Mouse (Mus musculus) hindbrain, embryonic 13.5 days (tissue): ENCODE results near the gene Gria1. TPM values are rescaled to one million over a fixed set of nuclear protein-coding genes. Genes with fewer than 3 reads are reported as not detected.
A peak's percentile ranks its signal among the peaks of the same experiment; 100 is the strongest.

Experiments used
- ATAC-seq: fragments of 200-750 bp; cut with Nextera tagmentation; 2 replicates; pipeline ENCODE4 v1.8.0; 2017; ENCODE audit warnings: moderate TSS enrichment; ENCODE audit not compliant: low FRiP score
- H3K27ac ChIP-seq: fragments of 300-500 bp; sonication (generic); 2 replicates; pipeline ENCODE4 v1.5.1; 2015; ENCODE audit warnings: inconsistent platforms, mild to moderate bottlenecking, moderate library complexity
- H3K27me3 ChIP-seq: fragments of 300-500 bp; sonication (generic); 2 replicates; pipeline ENCODE4 v1.6.1; 2015; ENCODE audit warnings: mild to moderate bottlenecking, inconsistent platforms
- H3K36me3 ChIP-seq: fragments of 300-500 bp; sonication (generic); 2 replicates; pipeline ENCODE4 v1.6.1; 2015; ENCODE audit warnings: mild to moderate bottlenecking, inconsistent platforms
- H3K4me1 ChIP-seq: fragments of 300-500 bp; sonication (generic); replicated peaks from 2 replicates; pipeline ENCODE4 v1.6.1; 2015; ENCODE audit warnings: inconsistent platforms
- H3K4me2 ChIP-seq: fragments of 300-500 bp; sonication (generic); 2 replicates; pipeline ENCODE4 v1.6.1; 2015; ENCODE audit warnings: inconsistent platforms, mild to moderate bottlenecking, moderate library complexity
- H3K4me3 ChIP-seq: fragments of 300-500 bp; sonication (generic); 2 replicates; pipeline ENCODE4 v1.5.1; 2015; ENCODE audit warnings: mild to moderate bottlenecking, inconsistent platforms
- H3K9ac ChIP-seq: fragments of 300-500 bp; sonication (generic); 2 replicates; pipeline ENCODE4 v1.6.1; 2015; ENCODE audit warnings: mild to moderate bottlenecking, inconsistent platforms
- H3K9me3 ChIP-seq: fragments of 300-500 bp; sonication (generic); 2 replicates; pipeline ENCODE4 v1.6.1; 2016; ENCODE audit warnings: inconsistent platforms
- WGBS: fragments of 180-500 bp; shearing (Covaris S2); methylation state at CpG from one replicate; pipeline ENCODE4 v1.1.7; 2015; 5-methylcytosine and 5-hydroxymethylcytosine counted together
- polyA plus RNA-seq: library from polyadenylated mRNA; unstranded; fragments of >200 nt; fragmentation: Nextera tagmentation; extraction: Ambion mirVana; gene quantifications from 2 replicates; pipeline ENCODE4 v1.2.1, GENCODE M21; 2015

The Gria1 gene
- polyA plus RNA-seq, 1 experiment from 2014 or later = 29.4 TPM

DNA sequence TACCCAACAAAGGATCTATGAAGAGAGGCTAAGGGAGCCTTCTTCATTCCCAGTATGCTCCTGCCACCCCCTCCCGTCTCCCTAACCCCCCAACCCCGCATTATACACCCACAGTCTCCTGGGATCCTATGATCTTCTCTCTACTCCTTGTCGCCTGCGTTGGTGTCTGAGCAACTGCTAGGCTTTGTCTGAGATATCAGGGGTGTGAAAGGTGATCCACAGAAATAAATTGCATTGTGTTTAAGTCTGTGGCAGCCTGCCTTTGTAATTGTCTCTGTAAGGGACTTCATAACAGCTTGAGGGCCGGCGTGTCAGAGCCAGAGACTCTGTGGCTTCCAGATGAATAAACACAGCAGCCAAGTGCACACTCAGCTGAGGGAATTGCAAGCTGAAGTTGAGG, 61.0 kb downstream of the Gria1 start:
- Histone ChIP-seq H3K4me2 (no peak overlapping the region), H3K27ac (peak overlapping the region; percentile 50; the same call in 1 of the 2 replicates), H3K4me3 (no peak overlapping the region), H3K4me1 (peaks cover 17% of the 10 kb centered on the region), H3K9ac (no peak overlapping the region), H3K27me3 (no peaks in the 10 kb centered on the region), H3K36me3 (no peaks in the 10 kb centered on the region), H3K9me3 (no peaks in the 10 kb centered on the region)
- 44% methylated on average over 6 of the region's 6 CpGs for WGBS
- ATAC-seq = no peak

DNA sequence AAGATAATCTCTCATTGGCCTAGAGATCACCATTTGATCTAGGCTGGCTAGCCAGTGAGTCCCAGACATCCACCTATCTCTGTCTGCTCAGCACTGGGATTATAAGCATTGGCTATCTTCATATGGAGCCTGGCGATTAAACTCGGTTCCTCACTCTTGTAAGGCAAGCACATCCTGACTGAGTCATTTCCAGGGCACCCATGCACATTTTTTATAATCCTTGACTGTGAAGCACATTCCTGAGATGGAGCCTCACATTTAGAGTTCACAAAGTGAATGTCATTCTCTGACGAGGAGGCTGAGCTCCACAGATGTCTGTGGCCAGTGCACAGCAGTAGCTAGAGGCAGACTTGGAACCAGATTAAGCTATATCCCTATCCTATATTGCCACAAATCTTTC, 68.2 kb downstream of the Gria1 start:
- Histone ChIP-seq H3K36me3 (no peaks in the 10 kb centered on the region), H3K4me1 (no peaks in the 10 kb centered on the region), H3K9ac (no peak overlapping the region), H3K27me3 (no peaks in the 10 kb centered on the region), H3K4me3 (no peak overlapping the region), H3K4me2 (no peak overlapping the region), H3K27ac (no peak overlapping the region), H3K9me3 (no peaks in the 10 kb centered on the region)
- ATAC-seq = no peak
- WGBS = 83% methylated on average over 3 of the region's 3 CpGs

DNA sequence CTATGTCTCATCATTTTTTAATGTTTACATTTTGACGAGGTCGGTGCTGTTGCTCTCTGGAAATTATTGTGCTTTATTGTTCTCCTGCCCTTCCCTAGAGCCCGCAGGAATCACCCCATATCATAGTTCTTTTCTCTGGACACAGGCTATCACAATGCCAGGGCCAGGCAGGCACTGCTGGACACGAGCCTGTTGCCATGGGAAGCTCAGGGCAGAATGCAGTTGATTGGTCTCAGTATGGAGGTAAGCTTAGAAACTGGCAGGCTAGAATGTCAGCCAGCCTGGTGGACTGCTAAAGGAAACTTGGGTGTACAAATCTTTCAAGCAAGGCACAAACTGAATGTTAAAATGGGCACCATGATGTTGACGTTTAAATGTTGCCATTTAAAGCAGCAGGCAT, 78.3 kb downstream of the Gria1 start:
- 40% methylated on average over 5 of the region's 5 CpGs for WGBS
- ATAC-seq = peak; percentile 54
- no peak overlapping the region for H3K9ac ChIP-seq
- 0 out of 2 replicates have a peak, but pooled peaks cover 5% of the 10 kb centered on the region for H3K9me3 ChIP-seq
- no peaks in the 10 kb centered on the region for H3K4me1 ChIP-seq
- no peak overlapping the region for H3K27ac ChIP-seq
- no peak overlapping the region for H3K4me2 ChIP-seq
- H3K4me3 ChIP-seq = no peak overlapping the region
- no peaks in the 10 kb centered on the region for H3K27me3 ChIP-seq
- no peaks in the 10 kb centered on the region for H3K36me3 ChIP-seq

DNA sequence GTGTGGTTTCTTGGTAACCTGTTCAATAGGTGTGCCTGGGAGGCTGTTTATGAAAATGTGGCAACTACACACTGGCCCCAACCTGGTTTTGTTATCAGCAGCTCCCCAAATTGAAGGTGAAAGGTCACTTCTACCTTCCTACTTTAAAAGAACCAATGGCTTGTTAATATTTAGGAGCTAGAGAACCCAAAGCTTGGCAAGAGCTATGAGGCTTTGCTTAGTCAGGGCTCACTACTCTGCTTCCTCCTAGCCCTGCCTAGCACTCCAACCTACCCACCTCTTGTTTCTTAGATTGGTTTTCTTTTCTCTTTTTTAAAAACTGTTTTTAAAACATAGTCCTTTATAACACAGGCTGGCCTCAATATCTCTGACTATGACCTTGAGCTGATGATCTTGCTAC, 79.5 kb downstream of the Gria1 start:
- Histone ChIP-seq H3K27ac (no peak overlapping the region), H3K9ac (no peak overlapping the region), H3K4me2 (no peak overlapping the region), H3K9me3 (0 out of 2 replicates have a peak, but pooled peaks cover 5% of the 10 kb centered on the region), H3K4me1 (no peaks in the 10 kb centered on the region), H3K27me3 (no peaks in the 10 kb centered on the region), H3K36me3 (no peaks in the 10 kb centered on the region), H3K4me3 (no peak overlapping the region)
- no peak for ATAC-seq

DNA sequence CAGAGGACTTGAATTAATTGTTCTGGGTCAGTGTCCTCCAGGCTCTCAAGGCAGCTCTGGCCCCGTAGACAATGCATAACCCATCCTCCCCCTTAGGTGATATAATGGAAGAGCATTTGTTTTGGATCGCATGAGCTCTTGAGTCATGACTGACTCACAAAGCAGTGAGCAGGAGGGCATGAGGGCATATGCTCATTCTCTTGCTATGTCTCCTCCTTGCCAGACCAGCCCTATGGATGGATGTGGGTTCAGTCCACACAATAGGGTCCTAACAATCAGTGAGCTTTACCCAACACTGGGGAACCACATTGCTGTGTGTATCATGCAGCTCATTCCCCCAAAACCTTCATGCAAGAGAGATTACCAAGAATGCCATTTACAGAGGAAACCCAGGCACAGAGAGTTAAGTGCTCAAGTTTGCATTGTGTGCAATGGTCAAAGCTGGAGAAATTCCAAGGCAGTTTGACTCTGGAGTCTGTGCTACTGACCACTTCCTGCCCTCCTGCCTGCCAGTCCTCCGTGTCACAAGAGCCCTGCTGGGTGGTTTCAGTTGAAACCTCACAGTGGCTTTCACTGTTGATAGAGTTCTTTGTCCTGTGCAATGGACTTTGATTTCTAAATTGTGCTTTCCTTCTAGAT, 80.2 kb downstream of the Gria1 start:
- H3K36me3 ChIP-seq = no peaks in the 10 kb centered on the region
- 55% methylated on average over 3 of the region's 3 CpGs for WGBS
- no peaks in the 10 kb centered on the region for H3K4me1 ChIP-seq
- 0 out of 2 replicates have a peak, but pooled peaks cover 5% of the 10 kb centered on the region for H3K9me3 ChIP-seq
- H3K4me2 ChIP-seq = no peak overlapping the region
- H3K27ac ChIP-seq = no peak overlapping the region
- H3K4me3 ChIP-seq = no peak overlapping the region
- no peak for ATAC-seq
- H3K9ac ChIP-seq = no peak overlapping the region
- no peaks in the 10 kb centered on the region for H3K27me3 ChIP-seq

DNA sequence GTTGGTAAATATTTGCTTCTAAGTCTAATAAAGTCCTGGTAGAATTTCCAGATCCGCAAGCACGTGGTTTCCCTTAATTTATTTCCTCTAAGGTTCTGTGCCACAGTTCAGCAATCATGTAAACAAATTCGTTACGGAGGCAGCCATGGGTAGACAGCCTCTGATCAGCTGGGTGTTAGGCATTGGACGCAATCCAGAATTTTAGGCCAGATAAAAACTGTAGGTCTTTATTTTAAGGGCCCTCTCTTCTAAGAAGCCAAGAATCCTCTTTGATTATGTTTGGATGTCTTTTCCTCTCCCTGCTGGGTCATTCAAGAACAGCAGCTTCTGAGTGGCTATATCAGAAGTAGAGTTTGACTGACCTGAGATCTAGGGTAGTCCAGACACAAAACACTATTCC, 89.3 kb downstream of the Gria1 start:
- Histone ChIP-seq H3K4me3 (no peak overlapping the region), H3K4me1 (no peaks in the 10 kb centered on the region), H3K27ac (no peak overlapping the region), H3K9me3 (no peaks in the 10 kb centered on the region), H3K4me2 (no peak overlapping the region), H3K36me3 (no peaks in the 10 kb centered on the region), H3K27me3 (no peaks in the 10 kb centered on the region), H3K9ac (no peak overlapping the region)
- ATAC-seq = no peak
- WGBS = 63% methylated on average over 5 of the region's 5 CpGs

DNA sequence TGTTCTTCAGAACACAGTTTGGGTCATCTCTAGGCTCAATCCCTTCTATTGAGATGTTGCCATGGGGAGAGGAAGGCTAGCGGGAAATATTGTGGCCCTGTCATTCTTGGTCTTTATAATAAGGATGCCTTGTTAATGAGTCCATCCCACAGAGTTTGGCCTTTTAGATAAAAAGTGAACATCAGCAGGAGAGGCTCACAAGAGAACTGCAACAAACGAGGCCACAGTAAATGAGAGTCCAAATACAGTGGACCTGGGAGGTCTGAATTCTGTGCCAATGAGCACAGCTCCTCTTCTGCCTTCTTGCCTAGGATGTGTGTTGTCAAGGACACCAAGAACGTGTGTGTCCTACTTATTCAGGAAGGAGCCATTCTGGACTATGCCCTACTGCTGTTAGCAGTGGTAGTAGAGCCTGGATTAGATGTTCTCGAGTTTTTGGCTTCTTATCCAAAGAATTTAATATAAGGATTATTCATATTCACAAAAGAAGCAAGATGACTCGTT, 92.6 kb downstream of the Gria1 start:
- Histone ChIP-seq H3K4me3 (no peak overlapping the region), H3K4me2 (no peak overlapping the region), H3K9ac (no peak overlapping the region), H3K27ac (no peak overlapping the region), H3K4me1 (no peaks in the 10 kb centered on the region), H3K27me3 (no peaks in the 10 kb centered on the region), H3K36me3 (no peaks in the 10 kb centered on the region), H3K9me3 (no peaks in the 10 kb centered on the region)
- ATAC-seq = no peak
- 71% methylated on average over 5 of the region's 5 CpGs for WGBS

DNA sequence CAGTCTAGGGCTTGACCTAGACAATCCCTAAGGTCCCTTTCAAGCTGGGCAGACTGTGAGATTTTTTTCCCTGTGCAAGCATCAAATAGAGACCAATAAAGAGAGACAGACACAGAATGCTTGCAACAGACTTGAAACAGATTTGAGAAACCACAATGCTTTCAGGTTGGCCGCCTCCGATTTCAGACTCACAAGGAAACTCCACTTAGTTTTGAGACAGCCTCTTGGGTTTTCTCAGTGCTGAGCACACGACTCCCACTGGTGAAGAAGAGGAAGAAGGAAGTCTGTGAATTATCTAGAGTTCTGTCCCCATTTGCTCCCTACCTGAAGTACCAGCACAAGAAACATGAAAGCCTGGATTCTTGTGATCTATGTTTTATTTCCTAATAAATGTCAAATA, 94.5 kb downstream of the Gria1 start:
- no peaks in the 10 kb centered on the region for H3K27me3 ChIP-seq
- H3K9ac ChIP-seq = no peak overlapping the region
- WGBS = 79% methylated on average over 3 of the region's 3 CpGs
- no peaks in the 10 kb centered on the region for H3K4me1 ChIP-seq
- H3K27ac ChIP-seq = no peak overlapping the region
- H3K9me3 ChIP-seq = no peaks in the 10 kb centered on the region
- no peak overlapping the region for H3K4me2 ChIP-seq
- H3K4me3 ChIP-seq = no peak overlapping the region
- no peak for ATAC-seq
- H3K36me3 ChIP-seq = no peaks in the 10 kb centered on the region

- Histone ChIP-seq H3K9ac (no peak overlapping the region), H3K4me1 (peaks cover 7% of the 10 kb centered on the region; the same call in 1 of the 2 replicates), H3K4me2 (no peak overlapping the region), H3K36me3 (no peaks in the 10 kb centered on the region), H3K4me3 (no peak overlapping the region), H3K9me3 (no peaks in the 10 kb centered on the region), H3K27me3 (no peaks in the 10 kb centered on the region), H3K27ac (no peak overlapping the region)
- ATAC-seq = no peak
- WGBS = 62% methylated on average over 8 of the region's 8 CpGs
Measured at GRCm38 (mm10) chr11:57112386-57112785, 101.2 kb downstream of the Gria1 start.

- H3K4me3 ChIP-seq = no peak overlapping the region
- no peaks in the 10 kb centered on the region for H3K9me3 ChIP-seq
- ATAC-seq = no peak
- H3K36me3 ChIP-seq = no peaks in the 10 kb centered on the region
- H3K9ac ChIP-seq = no peak overlapping the region
- no peak overlapping the region for H3K4me2 ChIP-seq
- peaks cover 7% of the 10 kb centered on the region; the same call in 1 of the 2 replicates for H3K4me1 ChIP-seq
- WGBS = 84% methylated on average over 5 of the region's 5 CpGs
- no peak overlapping the region for H3K27ac ChIP-seq
- H3K27me3 ChIP-seq = no peaks in the 10 kb centered on the region
Measured at GRCm38 (mm10) chr11:57114410-57114809, 103.2 kb downstream of the Gria1 start.

DNA sequence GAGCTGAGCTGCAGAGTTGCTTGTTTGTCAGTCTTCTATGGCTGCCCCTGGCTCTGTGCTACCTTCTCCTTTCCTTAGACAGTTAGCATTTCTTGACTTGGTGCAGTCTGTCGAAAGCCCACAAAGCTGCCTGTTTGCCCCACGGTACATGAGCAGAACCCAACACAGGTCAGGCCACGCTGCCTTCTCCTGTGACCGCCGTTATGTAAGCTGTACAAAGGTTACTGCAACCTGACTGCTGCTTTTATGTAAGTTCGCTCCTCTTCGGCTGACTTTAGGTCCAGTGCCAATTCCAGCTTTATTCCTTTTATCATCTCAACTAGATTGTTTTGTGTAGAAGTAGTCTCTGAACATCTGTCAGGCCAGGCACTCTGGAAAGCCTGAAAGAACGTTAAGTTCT, 115.9 kb downstream of the Gria1 start:
- no peak for ATAC-seq
- Histone ChIP-seq H3K4me1 (peaks cover 5% of the 10 kb centered on the region; the same call in 1 of the 2 replicates), H3K27ac (no peak overlapping the region), H3K36me3 (no peaks in the 10 kb centered on the region), H3K27me3 (0 out of 2 replicates have a peak, but pooled peaks cover 4% of the 10 kb centered on the region), H3K9ac (no peak overlapping the region), H3K4me2 (no peak overlapping the region), H3K9me3 (no peaks in the 10 kb centered on the region), H3K4me3 (no peak overlapping the region)
- WGBS = 78% methylated on average over 8 of the region's 8 CpGs

- no peaks in the 10 kb centered on the region; the same call in 1 of the 2 replicates for H3K4me1 ChIP-seq
- H3K9me3 ChIP-seq = no peaks in the 10 kb centered on the region
- no peak overlapping the region for H3K9ac ChIP-seq
- H3K27me3 ChIP-seq = no peaks in the 10 kb centered on the region
- no peak for ATAC-seq
- no peak overlapping the region for H3K4me3 ChIP-seq
- WGBS = 76% methylated on average over 14 of the region's 14 CpGs
- H3K27ac ChIP-seq = no peak overlapping the region
- H3K36me3 ChIP-seq = no peaks in the 10 kb centered on the region
- no peak overlapping the region for H3K4me2 ChIP-seq
Measured at GRCm38 (mm10) chr11:57140162-57140780, 129.1 kb downstream of the Gria1 start.

DNA sequence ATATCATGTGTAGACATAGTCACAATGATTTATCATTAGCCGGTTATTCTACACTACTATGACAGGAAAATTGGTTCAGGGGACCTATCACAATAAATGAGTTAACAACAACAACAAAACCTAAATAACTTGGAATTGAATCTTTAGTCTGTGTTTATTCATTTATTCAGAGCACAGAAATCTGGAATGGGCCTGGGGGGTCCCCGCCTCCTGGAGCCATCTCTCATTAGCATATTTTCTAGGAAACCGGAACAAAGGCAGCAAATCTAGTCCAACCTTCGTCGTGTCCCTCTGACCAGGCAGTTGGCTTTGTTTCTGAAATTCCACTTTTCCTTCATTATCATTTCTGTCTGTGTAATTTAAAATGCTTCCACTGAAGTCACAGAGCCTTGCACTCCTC, 132.5 kb downstream of the Gria1 start:
- H3K4me2 ChIP-seq = no peak overlapping the region
- 55% methylated on average over 5 of the region's 5 CpGs for WGBS
- no peak for ATAC-seq
- H3K36me3 ChIP-seq = no peaks in the 10 kb centered on the region
- H3K27me3 ChIP-seq = no peaks in the 10 kb centered on the region
- no peak overlapping the region for H3K9ac ChIP-seq
- no peak overlapping the region for H3K4me3 ChIP-seq
- no peaks in the 10 kb centered on the region for H3K9me3 ChIP-seq
- no peak overlapping the region for H3K27ac ChIP-seq
- no peaks in the 10 kb centered on the region; the same call in 1 of the 2 replicates for H3K4me1 ChIP-seq
